Mouse (Mus musculus): Measurements from ENCODE around the gene Cpd. TPM values are rescaled to one million over a fixed set of nuclear protein-coding genes. Genes with fewer than 3 reads are reported as not detected.

Cpd gene
- polyA plus RNA-seq, 1 experiment from 2014 or later, result 7.0 TPM

DNA sequence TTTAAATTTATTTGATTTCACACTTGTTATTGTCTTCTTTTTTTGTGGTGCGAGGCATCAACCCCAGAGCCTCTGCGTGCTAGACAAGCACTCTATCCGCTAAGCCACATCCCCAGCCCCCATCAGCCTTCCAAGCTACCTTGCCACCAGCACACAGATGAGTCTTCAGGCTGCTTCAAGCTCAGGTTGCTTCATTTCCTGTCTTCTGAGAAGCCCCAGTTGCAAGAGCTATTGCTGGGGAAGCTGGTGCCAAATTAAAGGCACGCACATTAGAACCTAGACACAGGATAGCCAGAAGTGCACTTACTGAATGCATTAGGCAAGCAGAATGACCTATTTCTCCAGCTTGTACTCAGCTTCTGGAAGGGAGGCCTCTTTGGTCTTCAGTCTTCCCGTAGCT lies 33.0 kb upstream of the Cpd start:
- H3K27ac ChIP-seq (ENCODE audit: low read length), result no peak overlapping the region
- no peaks in the 10 kb centered on the region for H3K4me1 ChIP-seq (replicated peaks; ENCODE audit: control insufficient read depth, insufficient read depth, low read length)
- H3K4me2 ChIP-seq (ENCODE audit: low read length), result no peak overlapping the region
- H3K36me3 ChIP-seq (ENCODE audit: control insufficient read depth, insufficient read depth), result no peaks in the 10 kb centered on the region
- no peak overlapping the region for H3K9ac ChIP-seq (replicated peaks; ENCODE audit: low read depth, low read length)
- no peak for ATAC-seq
- H3K9me3 ChIP-seq (ENCODE audit: control insufficient read depth, low read length), result no peaks in the 10 kb centered on the region
- no peak overlapping the region for H3K4me3 ChIP-seq (replicated peaks; ENCODE audit: low read length)
- no peaks in the 10 kb centered on the region for H3K27me3 ChIP-seq (replicated peaks; ENCODE audit: control insufficient read depth, insufficient read depth, low read length)
- WGBS, result 90% methylated on average over 5 of the region's 5 CpGs

DNA sequence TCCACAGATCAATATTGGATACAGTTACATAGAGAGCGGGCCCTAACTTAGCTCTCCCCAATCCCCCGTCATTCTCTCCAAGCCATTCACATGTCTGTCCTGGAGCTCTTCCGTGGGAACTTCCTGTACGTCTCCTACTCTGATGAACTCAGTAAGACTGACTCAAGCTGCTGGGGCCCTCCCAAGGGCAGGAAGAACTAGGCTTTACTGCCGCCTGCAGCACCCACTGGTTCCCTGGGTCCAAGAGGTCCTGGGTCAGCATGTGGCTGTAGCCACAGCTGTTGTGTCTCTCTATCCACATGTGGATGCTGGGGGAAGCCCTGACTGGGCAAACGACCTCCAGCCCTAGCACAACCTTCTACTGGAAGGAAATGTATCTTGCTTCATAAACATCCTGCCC lies 27.9 kb upstream of the Cpd start:
- Histone ChIP-seq H3K9ac (replicated peaks; ENCODE audit: low read depth, low read length) (no peak overlapping the region), H3K4me1 (replicated peaks; ENCODE audit: control insufficient read depth, insufficient read depth, low read length) (no peaks in the 10 kb centered on the region), H3K4me3 (replicated peaks; ENCODE audit: low read length) (no peak overlapping the region), H3K9me3 (ENCODE audit: control insufficient read depth, low read length) (no peaks in the 10 kb centered on the region), H3K27ac (ENCODE audit: low read length) (no peak overlapping the region), H3K4me2 (ENCODE audit: low read length) (no peak overlapping the region), H3K27me3 (replicated peaks; ENCODE audit: control insufficient read depth, insufficient read depth, low read length) (no peaks in the 10 kb centered on the region), H3K36me3 (ENCODE audit: control insufficient read depth, insufficient read depth) (no peaks in the 10 kb centered on the region)
- ATAC-seq, result no peak
- WGBS, result 79% methylated on average over 6 of the region's 6 CpGs

DNA sequence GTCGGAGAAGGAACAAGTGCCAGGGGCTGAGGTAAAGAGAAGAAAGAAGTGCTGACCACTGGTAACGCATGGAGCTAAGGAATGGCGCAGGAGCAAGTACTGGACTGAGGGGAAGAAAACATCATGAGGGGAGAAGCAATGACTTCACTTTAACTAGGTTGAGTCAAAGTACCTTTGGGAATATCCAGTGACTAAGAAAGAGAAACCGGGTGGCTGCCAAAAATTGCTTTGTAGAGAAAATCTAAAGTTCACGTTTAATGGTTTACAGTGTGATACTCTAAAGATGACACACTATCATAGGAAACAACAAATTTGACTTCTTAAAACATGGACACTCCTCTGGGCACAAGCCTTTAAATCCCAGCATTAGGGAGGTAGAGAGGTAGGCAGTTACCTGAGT lies 27.0 kb upstream of the Cpd start:
- no peak overlapping the region for H3K4me2 ChIP-seq (ENCODE audit: low read length)
- H3K4me1 ChIP-seq (replicated peaks; ENCODE audit: control insufficient read depth, insufficient read depth, low read length), result no peaks in the 10 kb centered on the region
- 91% methylated on average over 5 of the region's 5 CpGs for WGBS
- no peak for ATAC-seq
- no peaks in the 10 kb centered on the region for H3K27me3 ChIP-seq (replicated peaks; ENCODE audit: control insufficient read depth, insufficient read depth, low read length)
- H3K9me3 ChIP-seq (ENCODE audit: control insufficient read depth, low read length), result no peaks in the 10 kb centered on the region
- no peak overlapping the region for H3K4me3 ChIP-seq (replicated peaks; ENCODE audit: low read length)
- no peak overlapping the region for H3K9ac ChIP-seq (replicated peaks; ENCODE audit: low read depth, low read length)
- H3K36me3 ChIP-seq (ENCODE audit: control insufficient read depth, insufficient read depth), result no peaks in the 10 kb centered on the region
- H3K27ac ChIP-seq (ENCODE audit: low read length), result no peak overlapping the region

DNA sequence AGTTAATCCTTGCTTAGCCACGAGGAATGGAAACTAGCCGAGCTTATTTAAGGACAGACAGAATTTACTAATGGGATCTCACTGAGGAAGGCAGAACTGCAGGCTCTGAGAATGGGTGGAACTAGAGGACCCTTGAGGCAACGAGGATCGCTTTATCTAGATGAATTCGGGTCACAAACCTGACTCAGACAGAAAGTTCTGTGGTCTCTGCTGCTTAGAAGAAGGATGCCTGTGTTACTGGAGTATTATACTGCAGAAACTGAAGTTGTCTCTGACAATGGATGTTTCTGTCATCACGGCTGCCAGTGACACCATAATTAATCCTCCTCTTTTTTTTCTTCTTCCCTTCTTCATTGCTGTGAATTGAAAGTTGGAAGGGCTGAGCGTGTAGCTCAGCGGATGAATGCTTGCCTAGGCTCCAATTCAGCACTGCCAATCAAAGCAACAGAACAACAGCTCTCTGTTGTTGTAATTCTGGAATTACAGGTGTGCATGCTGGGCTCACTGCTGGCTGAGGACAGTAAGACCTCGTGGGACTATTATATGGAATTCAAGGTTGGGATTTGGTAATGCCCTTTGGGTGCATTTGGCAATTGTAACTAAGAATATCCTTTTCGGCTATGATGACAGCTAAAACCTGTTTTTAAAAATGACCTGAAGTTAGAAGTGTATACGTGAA lies 25.9 kb upstream of the Cpd start:
- H3K27me3 ChIP-seq (replicated peaks; ENCODE audit: control insufficient read depth, insufficient read depth, low read length), result no peaks in the 10 kb centered on the region
- no peak overlapping the region for H3K9ac ChIP-seq (replicated peaks; ENCODE audit: low read depth, low read length)
- ATAC-seq, result no peak
- H3K36me3 ChIP-seq (ENCODE audit: control insufficient read depth, insufficient read depth), result no peaks in the 10 kb centered on the region
- no peak overlapping the region for H3K4me2 ChIP-seq (ENCODE audit: low read length)
- H3K9me3 ChIP-seq (ENCODE audit: control insufficient read depth, low read length), result no peaks in the 10 kb centered on the region
- no peak overlapping the region for H3K27ac ChIP-seq (ENCODE audit: low read length)
- no peaks in the 10 kb centered on the region for H3K4me1 ChIP-seq (replicated peaks; ENCODE audit: control insufficient read depth, insufficient read depth, low read length)
- WGBS, result 34% methylated on average over 11 of the region's 11 CpGs
- no peak overlapping the region for H3K4me3 ChIP-seq (replicated peaks; ENCODE audit: low read length)

DNA sequence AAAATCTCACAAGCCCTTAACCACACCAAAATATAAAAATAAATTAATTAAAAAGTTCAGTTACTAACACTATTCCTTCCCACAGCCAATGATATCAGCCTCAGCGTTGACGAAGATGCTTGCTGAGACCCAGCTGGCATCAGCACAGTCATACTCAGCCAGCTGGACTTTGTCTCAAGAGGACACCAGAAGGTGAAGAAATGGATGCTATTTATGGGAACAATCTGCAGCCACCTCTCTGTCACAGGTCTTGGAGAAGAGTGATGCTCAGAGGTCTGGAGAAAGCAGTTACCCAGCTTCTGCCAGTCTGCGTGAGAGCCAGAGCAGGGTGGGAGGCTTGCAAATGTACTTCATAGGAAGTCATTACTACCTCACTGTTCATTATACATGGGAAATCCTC lies 14.4 kb upstream of the Cpd start:
- no peaks in the 10 kb centered on the region for H3K4me1 ChIP-seq (replicated peaks; ENCODE audit: control insufficient read depth, insufficient read depth, low read length)
- WGBS, result 82% methylated on average over 3 of the region's 3 CpGs
- H3K9ac ChIP-seq (replicated peaks; ENCODE audit: low read depth, low read length), result no peak overlapping the region
- no peaks in the 10 kb centered on the region for H3K27me3 ChIP-seq (replicated peaks; ENCODE audit: control insufficient read depth, insufficient read depth, low read length)
- H3K9me3 ChIP-seq (ENCODE audit: control insufficient read depth, low read length), result no peaks in the 10 kb centered on the region
- H3K27ac ChIP-seq (ENCODE audit: low read length), result no peak overlapping the region
- no peak overlapping the region for H3K4me2 ChIP-seq (ENCODE audit: low read length)
- no peak overlapping the region for H3K4me3 ChIP-seq (replicated peaks; ENCODE audit: low read length)
- no peaks in the 10 kb centered on the region for H3K36me3 ChIP-seq (ENCODE audit: control insufficient read depth, insufficient read depth)
- no peak for ATAC-seq

DNA sequence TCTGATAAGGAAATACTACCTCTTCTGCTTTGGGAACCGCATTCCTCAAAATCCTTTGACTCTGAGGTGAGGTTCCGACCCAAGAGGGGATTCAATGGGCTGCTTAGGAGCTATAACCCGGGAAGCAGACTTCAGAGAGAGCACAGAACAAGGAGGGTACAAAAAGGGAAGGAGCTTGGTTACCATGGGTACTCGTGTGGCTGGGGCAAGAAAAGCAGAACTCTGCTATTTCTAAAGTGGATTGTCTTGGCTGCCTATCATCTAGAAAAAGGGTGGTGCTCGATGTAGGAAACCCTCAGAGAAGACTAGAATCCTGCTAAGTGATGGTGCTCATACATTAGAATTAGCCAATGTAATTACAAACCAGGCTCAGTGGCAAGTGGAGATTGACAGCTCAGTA lies 12.4 kb upstream of the Cpd start:
- no peaks in the 10 kb centered on the region for H3K4me1 ChIP-seq (replicated peaks; ENCODE audit: control insufficient read depth, insufficient read depth, low read length)
- no peaks in the 10 kb centered on the region for H3K36me3 ChIP-seq (ENCODE audit: control insufficient read depth, insufficient read depth)
- no peak for ATAC-seq
- H3K4me2 ChIP-seq (ENCODE audit: low read length), result no peak overlapping the region
- H3K4me3 ChIP-seq (replicated peaks; ENCODE audit: low read length), result no peak overlapping the region
- no peak overlapping the region for H3K27ac ChIP-seq (ENCODE audit: low read length)
- H3K27me3 ChIP-seq (replicated peaks; ENCODE audit: control insufficient read depth, insufficient read depth, low read length), result no peaks in the 10 kb centered on the region
- H3K9ac ChIP-seq (replicated peaks; ENCODE audit: low read depth, low read length), result no peak overlapping the region
- WGBS, result 58% methylated on average over 5 of the region's 5 CpGs
- no peaks in the 10 kb centered on the region for H3K9me3 ChIP-seq (ENCODE audit: control insufficient read depth, low read length)

DNA sequence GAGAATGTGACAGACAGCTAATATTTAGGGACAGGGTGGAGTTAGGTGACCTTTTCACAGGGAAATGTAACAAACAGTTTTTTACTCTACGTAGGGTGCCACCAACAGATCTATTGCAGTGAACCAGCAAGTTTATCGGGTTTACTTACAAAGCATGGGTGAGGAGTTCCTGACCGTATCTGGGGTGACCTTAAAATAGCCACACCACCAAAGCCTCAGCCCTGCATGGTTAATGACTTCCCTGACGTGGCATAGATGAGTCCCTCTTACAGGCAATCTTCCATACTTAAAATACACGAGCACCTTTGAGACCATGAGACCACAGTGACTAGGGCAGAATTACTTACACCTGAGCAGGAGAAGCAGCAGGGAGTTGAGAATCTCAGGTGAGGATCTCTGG lies 12.0 kb upstream of the Cpd start:
- no peak overlapping the region for H3K4me2 ChIP-seq (ENCODE audit: low read length)
- no peak overlapping the region for H3K27ac ChIP-seq (ENCODE audit: low read length)
- 84% methylated on average over 5 of the region's 5 CpGs for WGBS
- no peak for ATAC-seq
- H3K4me1 ChIP-seq (replicated peaks; ENCODE audit: control insufficient read depth, insufficient read depth, low read length), result no peaks in the 10 kb centered on the region
- H3K9ac ChIP-seq (replicated peaks; ENCODE audit: low read depth, low read length), result no peak overlapping the region
- no peak overlapping the region for H3K4me3 ChIP-seq (replicated peaks; ENCODE audit: low read length)
- no peaks in the 10 kb centered on the region for H3K27me3 ChIP-seq (replicated peaks; ENCODE audit: control insufficient read depth, insufficient read depth, low read length)
- no peaks in the 10 kb centered on the region for H3K9me3 ChIP-seq (ENCODE audit: control insufficient read depth, low read length)
- H3K36me3 ChIP-seq (ENCODE audit: control insufficient read depth, insufficient read depth), result no peaks in the 10 kb centered on the region

DNA sequence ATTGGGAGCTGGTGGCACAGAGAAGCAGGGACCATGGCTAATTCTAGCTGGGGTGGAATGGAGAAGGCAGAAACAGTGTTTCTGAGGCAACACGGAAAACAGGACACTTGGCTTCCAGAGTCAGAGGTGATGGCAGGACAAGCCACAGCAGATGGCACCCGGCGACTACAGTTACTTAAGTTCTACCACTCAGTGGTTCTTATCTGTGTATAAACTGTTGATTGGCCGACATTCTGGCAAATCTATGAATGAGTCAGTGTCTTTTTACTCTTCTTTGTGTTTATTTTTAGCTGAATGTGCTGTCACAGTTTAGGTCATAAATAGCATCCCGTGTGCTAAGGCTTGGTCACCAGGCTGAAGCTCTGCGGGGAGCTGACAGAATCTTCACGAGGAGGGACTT lies 10.3 kb upstream of the Cpd start:
- no peak for ATAC-seq
- WGBS, result 84% methylated on average over 7 of the region's 7 CpGs

DNA sequence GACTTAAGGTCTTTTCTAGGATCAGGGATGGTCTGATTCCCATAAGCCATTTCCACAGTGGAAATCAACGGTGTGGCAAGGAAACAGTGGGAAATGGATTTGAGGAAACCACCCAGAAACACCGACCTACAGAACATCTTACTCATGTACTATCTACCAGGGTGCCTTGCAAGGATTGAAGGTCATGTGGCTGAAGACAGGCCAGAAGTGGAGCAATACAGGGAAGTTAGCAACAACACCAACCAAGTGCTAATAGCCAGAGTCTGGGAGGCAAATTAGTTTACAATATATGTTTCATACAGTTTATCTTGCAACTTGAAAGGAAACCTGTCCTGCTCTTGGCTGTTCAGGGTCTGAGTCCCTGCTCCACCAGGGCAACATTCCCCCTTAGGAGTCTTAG lies 9.8 kb upstream of the Cpd start:
- Histone ChIP-seq H3K4me2 (ENCODE audit: low read length) (no peak overlapping the region), H3K27ac (ENCODE audit: low read length) (no peak overlapping the region), H3K27me3 (replicated peaks; ENCODE audit: control insufficient read depth, insufficient read depth, low read length) (no peaks in the 10 kb centered on the region; the same call in 1 of the 2 replicates), H3K9ac (replicated peaks; ENCODE audit: low read depth, low read length) (no peak overlapping the region), H3K4me3 (replicated peaks; ENCODE audit: low read length) (no peak overlapping the region), H3K9me3 (ENCODE audit: control insufficient read depth, low read length) (no peaks in the 10 kb centered on the region), H3K36me3 (ENCODE audit: control insufficient read depth, insufficient read depth) (no peaks in the 10 kb centered on the region), H3K4me1 (replicated peaks; ENCODE audit: control insufficient read depth, insufficient read depth, low read length) (no peaks in the 10 kb centered on the region)
- 91% methylated on average over 2 of the region's 2 CpGs for WGBS
- no peak for ATAC-seq

More for the DNA sequence above, 10.3 kb upstream of the Cpd start:
- H3K36me3 ChIP-seq (ENCODE audit: control insufficient read depth, insufficient read depth), result no peaks in the 10 kb centered on the region
- no peak overlapping the region for H3K4me3 ChIP-seq (replicated peaks; ENCODE audit: low read length)
- H3K27me3 ChIP-seq (replicated peaks; ENCODE audit: control insufficient read depth, insufficient read depth, low read length), result no peaks in the 10 kb centered on the region; the same call in 1 of the 2 replicates
- no peak overlapping the region for H3K9ac ChIP-seq (replicated peaks; ENCODE audit: low read depth, low read length)
- no peaks in the 10 kb centered on the region for H3K9me3 ChIP-seq (ENCODE audit: control insufficient read depth, low read length)
- H3K27ac ChIP-seq (ENCODE audit: low read length), result no peak overlapping the region
- no peaks in the 10 kb centered on the region for H3K4me1 ChIP-seq (replicated peaks; ENCODE audit: control insufficient read depth, insufficient read depth, low read length)
- no peak overlapping the region for H3K4me2 ChIP-seq (ENCODE audit: low read length)

Data from forebrain, embryonic 16.5 days (tissue).